Mouse (Mus musculus): ENCODE results near the gene Olfr1048.
"Not testable (repeated sequence)": the region's sequence is repeated elsewhere in the genome, so short reads cannot be mapped to it uniquely, and the experiment has no call there.

The Olfr1048 gene

DNA sequence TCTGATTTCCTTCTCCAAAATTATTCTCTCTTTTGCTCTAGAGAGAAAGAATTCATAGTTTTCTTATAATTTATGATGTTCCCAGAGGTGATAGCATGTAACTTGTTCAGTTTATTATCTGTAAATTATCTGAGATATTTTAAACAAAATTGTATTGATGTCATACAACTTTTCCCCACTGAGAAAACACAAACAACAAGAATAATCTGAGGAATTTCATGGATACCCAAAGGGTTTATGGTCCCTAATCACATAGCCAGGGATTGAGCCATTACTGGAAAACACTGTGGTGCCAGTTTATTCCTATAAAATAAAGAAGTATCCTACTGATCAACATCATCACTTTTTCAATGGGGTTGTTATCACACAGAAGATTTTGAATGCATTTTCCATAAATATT, at the start of gene Olfr1048:
Gene Olfr1048, minus strand, starts transcription at position 101 of the 400 bp plus-strand sequence.
- no peak for DNase-seq

DNA sequence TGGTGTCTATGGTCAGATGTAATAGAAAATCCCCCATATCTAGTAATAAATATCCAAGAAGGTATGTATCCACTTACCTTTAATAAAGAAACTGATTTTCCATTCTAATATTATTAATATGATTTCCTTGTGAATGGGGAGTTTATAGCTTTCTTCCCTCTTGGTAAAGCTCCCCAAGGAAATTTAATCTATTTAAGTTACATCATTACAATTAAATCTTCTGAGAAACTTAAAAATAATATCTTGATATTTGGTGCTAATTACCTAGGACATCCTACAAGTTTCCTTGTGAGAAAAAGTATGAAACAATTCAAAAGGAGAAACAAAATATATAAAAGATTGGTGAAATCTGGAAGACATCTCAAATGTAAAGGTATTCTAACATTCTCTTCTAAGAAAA, 38.9 kb upstream of the Olfr1048 start, which contains the start of gene Olfr1051:
Gene Olfr1051, minus strand, starts transcription at position 101 of the 400 bp plus-strand sequence.
- not testable (repeated sequence) for DNase-seq

GRCm38 (mm10) chr2:86258228-86258627, 18.1 kb upstream of the Olfr1048 start, which contains the start of gene Olfr1049:
Olfr1049 (minus strand) TSS chr2:86258328.
- not testable (repeated sequence) for DNase-seq

GRCm38 (mm10) chr2:86231301-86231700, 8.8 kb downstream of the Olfr1048 start, which contains the start of gene Olfr1047:
Olfr1047 (minus strand) TSS chr2:86231401.
- DNase-seq: no peak

DNA sequence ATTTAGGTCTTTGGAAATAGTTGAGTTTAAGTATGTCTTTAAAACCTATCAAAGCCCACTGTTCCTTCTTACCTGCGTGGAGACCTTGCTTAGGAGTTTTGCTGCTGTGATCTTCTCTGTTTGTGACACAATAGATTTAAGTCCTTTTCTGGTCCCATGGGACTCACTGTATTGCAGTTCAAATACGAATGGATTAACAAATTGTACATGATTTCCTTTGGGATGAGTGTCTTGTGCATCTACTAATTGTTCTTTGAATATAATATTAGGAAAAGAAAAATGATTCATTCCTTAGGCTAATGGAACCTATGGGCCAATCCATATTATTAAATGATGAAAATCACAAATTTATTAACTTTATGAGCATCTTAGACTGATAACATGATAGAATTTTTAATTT, 20.9 kb downstream of the Olfr1048 start, which contains the start of gene Olfr1046:
Gene Olfr1046, minus strand, starts transcription at position 101 of the 400 bp plus-strand sequence.
- no peak for DNase-seq

- DNase-seq: no peak
Measured at GRCm38 (mm10) chr2:86202909-86203308, 37.2 kb downstream of the Olfr1048 start, which contains the start of gene Olfr1045. Olfr1045 (minus strand) TSS chr2:86203009.

DNA sequence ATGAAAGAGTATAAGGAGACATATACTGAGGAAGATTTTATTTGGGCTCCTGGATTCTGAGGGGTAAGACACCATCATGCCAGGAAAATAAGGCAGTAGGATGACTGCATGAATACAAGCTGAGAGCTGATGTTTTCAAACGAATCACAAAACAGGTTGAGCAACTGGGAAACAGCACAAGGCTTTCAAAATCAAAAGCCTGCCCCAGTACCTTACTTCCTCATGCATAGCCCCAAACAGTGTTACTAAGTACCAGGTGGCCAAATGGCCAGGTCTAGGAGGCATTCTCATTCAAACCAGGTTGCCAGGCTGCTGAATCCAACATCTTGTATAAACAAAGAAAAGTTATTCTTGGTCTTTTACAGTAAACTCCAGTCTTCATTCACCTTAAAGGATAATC, 44.2 kb downstream of the Olfr1048 start:
- DNase-seq: no peak

DNA sequence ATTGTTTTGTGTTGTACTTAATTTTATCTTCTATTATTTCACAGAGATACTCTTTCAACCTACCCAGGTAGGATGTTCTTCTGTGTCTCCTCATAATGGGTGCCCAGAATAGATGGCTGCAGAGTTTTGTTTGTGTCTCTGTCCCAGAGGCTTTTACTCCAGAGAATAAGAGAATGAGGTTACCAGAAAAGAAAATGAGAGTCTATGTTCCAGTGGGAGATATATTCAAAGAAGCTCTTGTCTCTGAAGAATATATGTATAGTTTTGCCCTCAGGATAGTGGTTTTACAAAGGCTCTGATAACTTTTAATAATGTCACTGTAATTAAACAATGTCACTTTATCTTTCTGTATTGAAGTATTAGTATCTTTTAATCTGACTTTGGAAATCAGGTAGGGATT, 54.5 kb downstream of the Olfr1048 start, which contains the start of gene Olfr52:
Gene Olfr52, minus strand, starts transcription at position 101 of the 400 bp plus-strand sequence.
- no peak for DNase-seq
